Mouse (Mus musculus): Measurements from ENCODE around the gene Kif26b.

DNA sequence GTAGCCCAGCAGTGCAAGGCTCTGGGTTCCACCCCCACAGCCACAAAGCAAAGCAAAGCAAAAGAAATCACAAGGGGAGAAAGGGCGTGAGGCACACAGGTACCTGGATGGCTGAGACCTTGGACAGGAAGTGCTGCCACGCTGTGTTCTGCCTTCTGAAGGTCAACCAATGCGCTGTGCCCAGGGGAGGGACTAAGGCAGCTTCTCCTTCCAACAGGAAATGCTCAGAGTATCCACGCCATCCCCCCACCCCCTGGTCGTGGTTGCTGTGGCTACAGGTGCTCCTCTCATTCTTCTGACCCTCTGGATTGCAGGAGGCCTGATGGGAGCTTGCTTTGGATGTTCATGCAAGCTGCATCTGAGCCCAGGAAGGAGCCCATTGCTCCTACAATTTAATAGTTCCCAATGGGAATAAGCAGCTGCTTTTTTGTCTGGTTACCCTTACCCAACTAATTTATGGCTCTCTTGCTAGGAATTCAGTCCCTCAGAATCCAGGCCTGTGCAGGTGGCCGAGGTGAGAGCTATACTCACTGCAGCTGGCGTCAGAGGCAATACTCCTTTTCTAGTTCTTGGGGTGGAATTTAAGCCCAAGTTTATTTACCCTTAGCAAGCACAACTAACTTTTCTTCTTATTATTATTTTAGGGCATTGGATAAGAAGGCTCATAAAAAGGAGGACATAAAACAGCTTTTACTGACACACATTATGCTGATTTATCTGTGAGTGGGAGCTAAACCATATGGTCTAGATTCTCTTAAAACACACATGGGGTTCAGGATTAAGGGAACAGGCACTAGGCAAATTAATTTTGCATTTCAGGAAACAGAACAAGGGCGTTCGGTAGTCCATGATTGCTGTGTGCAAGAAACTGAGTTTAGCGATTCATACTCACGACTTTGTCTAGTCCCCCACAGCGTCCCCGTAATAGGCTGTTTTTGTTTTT, 61.6 kb downstream of the Kif26b start:
- no peak for TF ChIP-seq POLR2A (IDR thresholded peaks at IDR 0.05; ENCODE audit: insufficient read depth, low read depth, low read length)
- TF ChIP-seq CTCF (IDR thresholded peaks at IDR 0.05; ENCODE audit: insufficient read depth, low read depth, low read length) = no peak
